Mouse (Mus musculus): Measurements from ENCODE around the gene Vezt.

Gene Vezt

DNA sequence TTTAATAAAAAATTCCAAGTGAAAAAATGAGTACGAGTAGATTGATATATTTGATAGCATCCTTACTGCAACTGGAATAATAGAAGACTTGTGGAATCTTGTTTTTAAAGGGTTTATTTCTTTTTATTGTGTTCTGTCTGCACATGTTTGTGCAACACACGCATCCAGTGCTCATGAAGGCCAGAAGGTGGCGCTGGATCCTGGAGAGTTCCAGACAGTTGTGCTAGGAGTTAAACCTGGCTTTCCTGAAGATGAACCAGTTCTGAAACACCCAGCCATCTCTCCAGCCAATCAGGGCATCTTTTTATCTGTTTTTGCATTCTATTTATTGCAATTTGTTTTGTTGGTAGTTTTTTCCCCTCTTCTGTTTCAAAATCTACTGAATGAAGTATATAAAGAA is 22.4 kb downstream of the Vezt start:
- TF ChIP-seq NANOG (IDR thresholded peaks at IDR 0.05; ENCODE audit: borderline replicate concordance, low read length) (no peak), POU5F1 (IDR thresholded peaks at IDR 0.05; ENCODE audit: borderline replicate concordance, low read length) (no peak), CTCF (conservative IDR thresholded peaks at IDR 0.05; ENCODE audit: low read length) (peak; percentile 65)
- Histone ChIP-seq H3K9me3 (ENCODE audit: low read length) (no peaks in the 10 kb centered on the region), H3K4me1 (replicated peaks; ENCODE audit: low read depth, low read length) (no peaks in the 10 kb centered on the region), H3K27me3 (ENCODE audit: insufficient read depth, low read length) (no peaks in the 10 kb centered on the region), H3K36me3 (ENCODE audit: insufficient read depth, low read length) (no peaks in the 10 kb centered on the region; the same call in 1 of the 2 replicates), H3K4me3 (replicated peaks; ENCODE audit: low read length) (no peak overlapping the region)

DNA sequence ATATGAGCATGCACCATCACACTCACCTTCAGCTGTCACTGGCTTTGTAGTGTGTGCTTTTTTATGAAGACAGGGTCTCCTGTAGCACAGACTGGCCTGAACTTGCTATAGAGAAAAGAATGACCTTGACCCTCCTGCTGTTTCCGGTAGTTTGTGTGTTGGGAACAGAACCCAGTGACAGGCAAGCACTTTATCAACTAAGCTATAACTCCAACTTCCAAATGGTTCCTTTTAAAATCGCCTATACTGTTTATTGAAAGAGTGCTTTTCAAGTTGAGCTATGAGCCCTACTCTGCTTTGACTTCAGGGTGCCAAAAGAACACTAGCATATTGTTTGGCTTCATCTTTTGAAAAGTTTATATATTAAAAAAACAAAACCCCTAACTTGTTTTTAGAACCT is 24.6 kb downstream of the Vezt start:
- H3K9me3 ChIP-seq (ENCODE audit: low read length): no peaks in the 10 kb centered on the region
- H3K36me3 ChIP-seq (ENCODE audit: insufficient read depth, low read length): no peaks in the 10 kb centered on the region; the same call in 1 of the 2 replicates
- TF ChIP-seq CTCF (conservative IDR thresholded peaks at IDR 0.05; ENCODE audit: low read length) (no peak), NANOG (IDR thresholded peaks at IDR 0.05; ENCODE audit: borderline replicate concordance, low read length) (no peak), POU5F1 (IDR thresholded peaks at IDR 0.05; ENCODE audit: borderline replicate concordance, low read length) (no peak)
- H3K4me1 ChIP-seq (replicated peaks; ENCODE audit: low read depth, low read length): no peaks in the 10 kb centered on the region
- H3K4me3 ChIP-seq (replicated peaks; ENCODE audit: low read length): no peak overlapping the region
- no peaks in the 10 kb centered on the region for H3K27me3 ChIP-seq (ENCODE audit: insufficient read depth, low read length)

- no peaks in the 10 kb centered on the region for H3K9me3 ChIP-seq (ENCODE audit: low read length)
These were observed 25.5 kb downstream of the Vezt start for GRCm38 (mm10) chr10:94009991-94010679.

DNA sequence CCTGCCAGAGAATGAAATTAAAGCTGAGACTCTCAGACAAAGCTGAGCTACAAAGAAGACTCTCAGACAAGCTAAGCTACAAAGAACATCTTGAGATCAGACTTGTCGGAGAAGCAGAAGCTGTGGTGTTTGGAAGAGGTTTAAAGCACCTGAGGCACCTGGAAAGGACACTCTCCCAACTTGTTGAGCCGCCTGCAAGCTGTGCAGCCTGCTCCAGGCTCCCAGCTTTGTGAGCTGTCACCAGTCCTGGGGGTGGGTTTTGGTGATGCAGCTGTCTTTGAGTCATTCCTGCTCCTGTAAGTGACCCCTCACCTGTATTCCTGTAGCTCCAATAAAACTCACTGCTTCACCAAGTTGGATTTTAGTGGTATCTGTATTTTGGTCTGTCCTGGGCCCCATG is 27.3 kb downstream of the Vezt start:
- no peak for TF ChIP-seq POU5F1 (IDR thresholded peaks at IDR 0.05; ENCODE audit: borderline replicate concordance, low read length)
- TF ChIP-seq CTCF (conservative IDR thresholded peaks at IDR 0.05; ENCODE audit: low read length): no peak
- TF ChIP-seq NANOG (IDR thresholded peaks at IDR 0.05; ENCODE audit: borderline replicate concordance, low read length): no peak
- H3K4me1 ChIP-seq (replicated peaks; ENCODE audit: low read depth, low read length): no peaks in the 10 kb centered on the region
- no peaks in the 10 kb centered on the region for H3K9me3 ChIP-seq (ENCODE audit: low read length)
- no peaks in the 10 kb centered on the region for H3K27me3 ChIP-seq (ENCODE audit: insufficient read depth, low read length)
- no peak overlapping the region for H3K4me3 ChIP-seq (replicated peaks; ENCODE audit: low read length)
- no peaks in the 10 kb centered on the region for H3K36me3 ChIP-seq (ENCODE audit: insufficient read depth, low read length)

More at GRCm38 (mm10) chr10:94009991-94010679, 25.5 kb downstream of the Vezt start:
- Histone ChIP-seq H3K4me3 (replicated peaks; ENCODE audit: low read length) (no peak overlapping the region), H3K36me3 (ENCODE audit: insufficient read depth, low read length) (no peaks in the 10 kb centered on the region; the same call in 1 of the 2 replicates), H3K4me1 (replicated peaks; ENCODE audit: low read depth, low read length) (no peaks in the 10 kb centered on the region), H3K27me3 (ENCODE audit: insufficient read depth, low read length) (no peaks in the 10 kb centered on the region)
- TF ChIP-seq NANOG (IDR thresholded peaks at IDR 0.05; ENCODE audit: borderline replicate concordance, low read length) (no peak), POU5F1 (IDR thresholded peaks at IDR 0.05; ENCODE audit: borderline replicate concordance, low read length) (no peak), CTCF (conservative IDR thresholded peaks at IDR 0.05; ENCODE audit: low read length) (no peak)

DNA sequence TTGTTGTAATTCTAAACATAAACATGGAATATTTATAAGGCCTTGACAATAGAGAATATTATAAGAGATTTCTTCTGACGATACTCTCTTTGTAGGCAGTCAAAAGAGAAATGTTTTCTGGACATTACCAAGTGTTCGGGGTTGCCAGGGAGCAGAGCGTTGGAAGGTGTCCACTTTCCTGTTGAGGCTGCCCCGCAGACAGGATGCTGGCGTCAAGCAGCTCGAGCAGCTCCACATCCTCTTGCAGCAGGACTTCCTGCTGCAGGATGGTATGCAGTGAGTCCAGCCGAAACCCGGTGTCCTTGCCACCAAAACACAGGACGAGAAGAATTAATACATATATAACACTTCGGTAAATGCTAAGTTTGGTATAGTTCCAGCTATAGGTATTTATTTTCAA is 35.4 kb downstream of the Vezt start:
- Histone ChIP-seq H3K36me3 (ENCODE audit: insufficient read depth, low read length) (peaks cover 32% of the 10 kb centered on the region), H3K4me3 (replicated peaks; ENCODE audit: low read length) (no peak overlapping the region), H3K9me3 (ENCODE audit: low read length) (no peaks in the 10 kb centered on the region), H3K4me1 (replicated peaks; ENCODE audit: low read depth, low read length) (no peaks in the 10 kb centered on the region), H3K27me3 (ENCODE audit: insufficient read depth, low read length) (no peaks in the 10 kb centered on the region)
- no peak for TF ChIP-seq CTCF (conservative IDR thresholded peaks at IDR 0.05; ENCODE audit: low read length)
- no peak for TF ChIP-seq NANOG (IDR thresholded peaks at IDR 0.05; ENCODE audit: borderline replicate concordance, low read length)
- TF ChIP-seq POU5F1 (IDR thresholded peaks at IDR 0.05; ENCODE audit: borderline replicate concordance, low read length): no peak

GRCm38 (mm10) chr10:93999357-93999756 is 36.3 kb downstream of the Vezt start:
- no peak overlapping the region for H3K4me3 ChIP-seq (replicated peaks; ENCODE audit: low read length)
- TF ChIP-seq CTCF (conservative IDR thresholded peaks at IDR 0.05; ENCODE audit: low read length) (no peak), NANOG (IDR thresholded peaks at IDR 0.05; ENCODE audit: borderline replicate concordance, low read length) (no peak), POU5F1 (IDR thresholded peaks at IDR 0.05; ENCODE audit: borderline replicate concordance, low read length) (no peak)
- H3K27me3 ChIP-seq (ENCODE audit: insufficient read depth, low read length): no peaks in the 10 kb centered on the region

GRCm38 (mm10) chr10:93995100-93995499 is 40.5 kb downstream of the Vezt start:
- Histone ChIP-seq H3K9me3 (ENCODE audit: low read length) (no peaks in the 10 kb centered on the region), H3K36me3 (ENCODE audit: insufficient read depth, low read length) (peaks cover 39% of the 10 kb centered on the region), H3K4me1 (replicated peaks; ENCODE audit: low read depth, low read length) (no peaks in the 10 kb centered on the region), H3K27me3 (ENCODE audit: insufficient read depth, low read length) (no peaks in the 10 kb centered on the region), H3K4me3 (replicated peaks; ENCODE audit: low read length) (no peak overlapping the region)
- TF ChIP-seq NANOG (IDR thresholded peaks at IDR 0.05; ENCODE audit: borderline replicate concordance, low read length): no peak
- no peak for TF ChIP-seq POU5F1 (IDR thresholded peaks at IDR 0.05; ENCODE audit: borderline replicate concordance, low read length)
- no peak for TF ChIP-seq CTCF (conservative IDR thresholded peaks at IDR 0.05; ENCODE audit: low read length)

More at GRCm38 (mm10) chr10:93999357-93999756, 36.3 kb downstream of the Vezt start:
- no peaks in the 10 kb centered on the region for H3K4me1 ChIP-seq (replicated peaks; ENCODE audit: low read depth, low read length)
- H3K9me3 ChIP-seq (ENCODE audit: low read length): no peaks in the 10 kb centered on the region
- peaks cover 35% of the 10 kb centered on the region for H3K36me3 ChIP-seq (ENCODE audit: insufficient read depth, low read length)

- TF ChIP-seq POU5F1 (IDR thresholded peaks at IDR 0.05; ENCODE audit: borderline replicate concordance, low read length) (no peak), NANOG (IDR thresholded peaks at IDR 0.05; ENCODE audit: borderline replicate concordance, low read length) (no peak), CTCF (conservative IDR thresholded peaks at IDR 0.05; ENCODE audit: low read length) (no peak)
- H3K4me3 ChIP-seq (replicated peaks; ENCODE audit: low read length): no peak overlapping the region
- H3K36me3 ChIP-seq (ENCODE audit: insufficient read depth, low read length): peaks cover 35% of the 10 kb centered on the region
- no peaks in the 10 kb centered on the region for H3K27me3 ChIP-seq (ENCODE audit: insufficient read depth, low read length)
- H3K9me3 ChIP-seq (ENCODE audit: low read length): no peaks in the 10 kb centered on the region
- no peaks in the 10 kb centered on the region for H3K4me1 ChIP-seq (replicated peaks; ENCODE audit: low read depth, low read length)
These were observed 41.5 kb downstream of the Vezt start for GRCm38 (mm10) chr10:93994136-93994535.

Measured in E14TG2a.4 (cell line).